Mouse (Mus musculus): ENCODE results near the gene Grb10.

Grb10 gene

GRCm38 (mm10) chr11:12032831-12033230, 5.7 kb downstream of the Grb10 start:
- DNase-seq (ENCODE audit: low spot score) = no peak

- DNase-seq (ENCODE audit: low spot score) = peak; percentile 7
Measured at GRCm38 (mm10) chr11:12026638-12027037, 11.8 kb downstream of the Grb10 start.

- peak; percentile 31 for DNase-seq (ENCODE audit: low spot score)
Measured at GRCm38 (mm10) chr11:12025756-12026593, 12.5 kb downstream of the Grb10 start.

- DNase-seq (ENCODE audit: low spot score) = peak; percentile 11
Measured at GRCm38 (mm10) chr11:12025392-12025755, 13.1 kb downstream of the Grb10 start.

- DNase-seq (ENCODE audit: low spot score) = no peak
Measured at GRCm38 (mm10) chr11:12023051-12023450, 15.4 kb downstream of the Grb10 start.

- DNase-seq (ENCODE audit: low spot score) = no peak
Measured at GRCm38 (mm10) chr11:12019651-12020050, 18.8 kb downstream of the Grb10 start.

- DNase-seq (ENCODE audit: low spot score) = no peak
Measured at GRCm38 (mm10) chr11:12018604-12019003, 19.9 kb downstream of the Grb10 start.

GRCm38 (mm10) chr11:12010084-12010483, 28.4 kb downstream of the Grb10 start:
- DNase-seq (ENCODE audit: low spot score) = no peak

GRCm38 (mm10) chr11:12000293-12000910, 38.1 kb downstream of the Grb10 start:
- DNase-seq (ENCODE audit: low spot score) = no peak

- no peak for DNase-seq (ENCODE audit: low spot score)
Measured at GRCm38 (mm10) chr11:11998881-11999280, 39.6 kb downstream of the Grb10 start.

GRCm38 (mm10) chr11:11997045-11997444, 41.4 kb downstream of the Grb10 start:
- no peak for DNase-seq (ENCODE audit: low spot score)

GRCm38 (mm10) chr11:11995371-11995770, 43.1 kb downstream of the Grb10 start:
- DNase-seq (ENCODE audit: low spot score) = no peak

GRCm38 (mm10) chr11:11993807-11994206, 44.7 kb downstream of the Grb10 start:
- no peak for DNase-seq (ENCODE audit: low spot score)

- DNase-seq (ENCODE audit: low spot score) = no peak
Measured at GRCm38 (mm10) chr11:11993183-11993582, 45.3 kb downstream of the Grb10 start.

GRCm38 (mm10) chr11:11989850-11990249, 48.6 kb downstream of the Grb10 start:
- DNase-seq (ENCODE audit: low spot score) = no peak

GRCm38 (mm10) chr11:11987233-11987632, 51.2 kb downstream of the Grb10 start:
- DNase-seq (ENCODE audit: low spot score) = no peak

- no peak for DNase-seq (ENCODE audit: low spot score)
Measured at GRCm38 (mm10) chr11:11978611-11979197, 59.8 kb downstream of the Grb10 start.

GRCm38 (mm10) chr11:11974591-11975255, 63.8 kb downstream of the Grb10 start:
- DNase-seq (ENCODE audit: low spot score) = peak; percentile 5

- peak; percentile 44 for DNase-seq (ENCODE audit: low spot score)
Measured at GRCm38 (mm10) chr11:11973366-11974014, 65.0 kb downstream of the Grb10 start.

- no peak for DNase-seq (ENCODE audit: low spot score)
Measured at GRCm38 (mm10) chr11:11972401-11973110, 65.9 kb downstream of the Grb10 start.

- no peak for DNase-seq (ENCODE audit: low spot score)
Measured at GRCm38 (mm10) chr11:11970246-11970645, 68.2 kb downstream of the Grb10 start.
